Mouse (Mus musculus): ENCODE data around the gene Snx8. TPM values are rescaled to one million over a fixed set of nuclear protein-coding genes. Genes with fewer than 3 reads are reported as not detected.

Gene Snx8
- polyA plus RNA-seq (2015; fragmentation: Nextera tagmentation; extraction: Ambion mirVana): 14.0 and 14.4 TPM in 2 replicates

DNA sequence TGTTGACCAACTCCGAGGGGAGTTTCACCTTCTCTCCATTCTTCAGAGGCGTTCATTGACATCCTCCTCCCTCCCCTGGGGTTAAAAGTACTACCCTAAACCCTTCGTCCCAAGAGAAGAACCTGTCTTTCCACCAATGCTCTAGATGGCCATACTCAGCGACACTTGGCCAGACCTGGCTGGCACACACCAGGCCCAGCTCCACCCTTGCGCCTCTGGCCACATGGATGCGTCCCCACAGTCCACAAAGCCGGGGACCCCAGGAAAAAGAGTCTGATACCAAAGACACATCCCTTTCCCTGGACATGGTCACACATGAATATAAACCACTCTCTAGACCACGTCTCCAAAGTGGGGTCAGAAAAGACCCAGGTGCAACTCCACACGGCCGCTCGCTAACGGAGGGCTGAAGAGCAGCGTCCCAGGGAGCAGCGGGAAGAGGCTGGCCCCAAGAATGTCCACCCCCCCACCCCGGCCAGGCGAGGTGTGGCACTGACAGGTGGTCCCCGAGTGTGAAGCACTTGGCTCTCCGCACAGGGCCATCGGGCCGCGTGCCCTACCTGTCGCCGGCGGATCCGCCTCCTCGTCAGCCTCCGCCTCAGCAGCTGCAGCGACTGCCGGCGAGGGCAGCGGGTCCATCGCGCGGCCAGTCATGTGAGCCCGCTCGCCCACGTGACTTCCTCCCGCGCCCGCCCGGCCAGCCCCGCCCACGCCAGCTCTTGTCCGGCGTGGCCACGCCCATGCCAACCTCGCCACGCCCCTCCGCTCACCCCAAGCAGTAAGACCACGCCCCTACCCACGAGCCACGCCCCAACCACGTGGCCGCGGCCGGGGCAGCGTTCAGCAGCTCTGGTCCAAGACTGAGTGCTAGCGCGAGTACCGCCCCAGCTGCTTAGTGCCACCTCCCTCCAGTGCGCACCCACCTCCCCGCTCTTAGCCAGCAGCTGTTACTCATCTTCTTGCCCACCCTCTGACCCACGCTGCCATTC is at the start of gene Snx8:
TSS of gene Snx8 (minus strand) at position 675 of the 989 bp plus-strand sequence.

DNA sequence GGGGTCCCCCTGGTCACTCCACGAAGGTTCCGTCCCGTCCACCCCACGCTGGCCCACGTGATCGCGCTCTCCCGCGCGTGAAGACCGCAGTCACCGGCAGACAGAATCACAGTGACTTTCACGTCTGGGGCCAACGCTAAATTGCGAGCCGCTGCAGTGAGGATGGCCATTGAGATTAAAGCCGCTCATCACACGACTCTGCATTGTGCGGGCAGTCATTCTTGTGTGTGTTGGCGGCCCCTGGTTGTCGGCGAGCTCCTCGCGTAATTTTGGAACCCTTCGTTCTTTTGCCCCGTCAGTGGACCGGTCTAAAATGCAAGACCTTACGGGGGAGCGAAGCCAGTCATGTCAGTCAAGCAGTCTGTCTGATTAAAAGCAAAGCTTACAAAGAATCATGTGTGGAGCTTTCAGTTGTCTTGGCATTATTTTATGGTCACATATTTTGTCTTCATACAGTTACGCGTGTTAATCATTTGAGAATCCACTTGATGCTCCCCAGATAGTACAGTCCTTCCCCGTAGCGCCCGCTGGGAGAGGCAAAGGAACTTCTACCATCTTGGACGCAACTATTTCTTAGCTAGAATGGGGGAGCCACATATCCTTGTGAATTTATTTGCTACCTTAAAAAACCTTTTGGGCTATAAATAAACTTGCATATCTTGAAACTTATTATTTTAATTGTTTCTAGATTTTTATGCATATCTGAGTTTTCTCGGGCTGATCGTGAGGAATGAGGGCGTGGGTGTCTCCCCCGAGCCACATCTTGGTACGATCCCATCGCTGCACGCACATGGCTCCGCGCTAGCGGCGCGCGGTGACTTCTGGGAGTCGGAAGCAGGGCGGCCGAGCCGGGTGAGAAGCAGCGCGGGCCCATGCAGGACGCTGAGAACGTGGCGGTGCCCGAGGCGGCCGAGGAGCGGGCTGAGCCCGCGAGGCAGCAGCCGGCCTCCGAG is 29.7 kb upstream of the Snx8 start, which contains the start of gene Eif3b:
TSS of gene Eif3b (plus strand) at position 840 of the 953 bp plus-strand sequence.

DNA sequence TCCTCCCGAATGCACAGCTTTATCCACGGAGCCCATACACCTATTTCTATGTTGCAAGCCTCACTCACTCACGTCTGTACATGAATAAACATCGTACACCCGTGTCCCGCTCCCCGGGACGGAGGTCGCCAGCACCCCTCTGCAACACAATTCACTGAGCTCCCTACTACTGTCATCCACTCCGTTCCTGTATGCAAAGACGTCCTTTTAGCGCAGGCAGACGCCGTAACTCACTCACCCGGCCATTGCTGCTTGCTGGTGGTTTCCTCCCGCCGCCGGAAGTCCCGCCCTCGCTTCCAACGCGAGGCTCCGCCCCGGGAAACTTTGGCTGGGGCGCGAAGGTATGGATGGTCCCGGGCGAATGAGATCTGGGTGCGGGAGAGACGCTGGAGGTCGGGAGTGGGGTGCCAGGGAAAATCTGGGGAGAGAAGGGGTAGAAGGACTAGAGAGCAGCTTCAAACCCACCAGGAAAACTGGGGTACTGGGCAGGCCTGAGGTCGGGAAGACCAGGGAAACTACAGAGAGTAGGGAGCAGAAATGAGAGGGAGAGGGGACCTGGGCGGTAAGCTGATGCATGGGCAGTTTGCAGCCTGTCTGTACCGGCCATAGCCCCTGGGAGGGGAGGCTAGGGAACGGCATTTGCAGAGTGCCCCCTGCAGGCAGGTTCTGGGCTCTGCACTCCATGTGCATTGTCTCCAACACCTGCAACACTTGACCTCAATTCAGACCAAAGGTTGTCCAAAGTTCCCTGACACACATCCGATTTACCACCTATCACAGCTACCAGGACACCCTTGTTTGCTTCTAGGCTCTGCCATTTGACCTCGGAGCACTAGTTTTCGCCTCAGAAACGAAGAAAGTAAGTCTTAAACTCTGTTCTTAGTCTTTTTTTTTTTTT is 57.2 kb downstream of the Snx8 start, which contains the start of gene Mrm2:
TSS of gene Mrm2 (minus strand) at position 284 of the 898 bp plus-strand sequence.

DNA sequence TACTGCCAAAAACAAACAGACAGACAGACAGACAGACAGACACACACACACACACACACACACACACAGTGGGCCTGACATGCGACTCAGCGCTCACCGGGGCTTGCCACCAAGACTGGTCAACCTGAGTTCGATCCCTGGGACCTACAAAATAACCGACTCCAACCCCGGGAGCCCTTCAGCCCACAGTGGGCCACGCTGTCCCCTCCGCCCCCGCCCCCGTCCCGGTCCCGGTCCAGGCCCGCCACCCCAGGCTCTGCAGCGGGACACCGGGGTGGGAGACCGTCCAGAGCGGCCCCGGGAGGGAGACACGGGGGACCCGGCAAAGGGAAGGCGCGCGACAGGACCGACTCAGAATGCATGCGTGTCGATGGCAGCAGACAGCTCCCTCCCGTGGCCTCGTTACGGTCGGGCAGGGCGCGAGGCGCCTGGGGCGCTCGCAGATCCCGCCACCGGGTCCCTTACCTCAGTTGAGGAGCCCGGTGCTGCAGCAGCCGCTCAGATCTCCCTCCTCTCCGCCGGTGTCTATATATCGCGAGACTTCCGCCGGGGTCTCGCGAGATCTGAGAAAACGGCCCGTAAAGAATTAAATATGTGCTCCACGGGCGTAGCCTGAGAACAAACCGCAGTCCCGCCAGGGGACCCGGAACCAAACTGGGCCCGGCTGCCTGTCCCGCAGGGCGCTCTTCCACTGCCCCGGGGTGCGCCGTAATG is 67.9 kb downstream of the Snx8 start, which contains the start of the genes Mad1l1 and Nudt1:
TSS of gene Mad1l1 (minus strand) at position 511 of the 714 bp plus-strand sequence.
TSS of gene Nudt1 (plus strand) at position 615 of the 714 bp plus-strand sequence.

Small RNAs within 50 kb of the gene (microRNA-seq; reads per million reads assigned to microRNA genes)
- 0 to 0.21 reads per million in 2 experiments for gene Mir7038

Other genes with a start within 250 kb of the Snx8 start
- gene Mad1l1, start 67.7 kb downstream of the Snx8 start, polyA plus RNA-seq (2015; fragmentation: Nextera tagmentation; extraction: Ambion mirVana): 11.8 and 13.0 TPM in 2 replicates
- gene Nudt1, start 67.6 kb downstream of the Snx8 start, polyA plus RNA-seq (2015; fragmentation: Nextera tagmentation; extraction: Ambion mirVana): 9.6 and 14.1 TPM in 2 replicates
- 13.1 and 13.4 TPM in 2 replicates for gene Mrm2, start 57.4 kb downstream of the Snx8 start, polyA plus RNA-seq (2015; fragmentation: Nextera tagmentation; extraction: Ambion mirVana)
- 46.8 and 61.6 TPM in 2 replicates for gene Eif3b, start 30.1 kb upstream of the Snx8 start, polyA plus RNA-seq (2015; fragmentation: Nextera tagmentation; extraction: Ambion mirVana)
- gene Gm4869, start 56.4 kb upstream of the Snx8 start, polyA plus RNA-seq (2015; fragmentation: Nextera tagmentation; extraction: Ambion mirVana): not detected in 2 replicates
- gene Chst12, start 116.3 kb upstream of the Snx8 start, polyA plus RNA-seq (2015; fragmentation: Nextera tagmentation; extraction: Ambion mirVana): 12.9 and 17.9 TPM in 2 replicates
- gene Grifin, start 175.8 kb upstream of the Snx8 start, polyA plus RNA-seq (2015; fragmentation: Nextera tagmentation; extraction: Ambion mirVana): not detected in 2 replicates
- gene Lfng, start 218.1 kb upstream of the Snx8 start, polyA plus RNA-seq (2015; fragmentation: Nextera tagmentation; extraction: Ambion mirVana): 8.6 and 8.9 TPM in 2 replicates